Mouse (Mus musculus) testis, adult 2 months (tissue): ENCODE data around the gene Snapc2.

Experiments used
- CTCF ChIP-seq: fragments of 200-500 bp; IDR thresholded peaks from 2 replicates; pipeline ENCODE4 v1.5.1; 2012; ENCODE audit warnings: low read depth, mild to moderate bottlenecking, inconsistent platforms, low read length, moderate library complexity; ENCODE audit not compliant: control insufficient read depth, insufficient read depth, insufficient replicate concordance
- POLR2A ChIP-seq: fragments of 200-500 bp; IDR thresholded peaks from 2 replicates; pipeline ENCODE4 v1.6.1; 2012; ENCODE audit warnings: low read depth, mild to moderate bottlenecking, inconsistent platforms, low read length, moderate library complexity; ENCODE audit not compliant: control insufficient read depth

DNA sequence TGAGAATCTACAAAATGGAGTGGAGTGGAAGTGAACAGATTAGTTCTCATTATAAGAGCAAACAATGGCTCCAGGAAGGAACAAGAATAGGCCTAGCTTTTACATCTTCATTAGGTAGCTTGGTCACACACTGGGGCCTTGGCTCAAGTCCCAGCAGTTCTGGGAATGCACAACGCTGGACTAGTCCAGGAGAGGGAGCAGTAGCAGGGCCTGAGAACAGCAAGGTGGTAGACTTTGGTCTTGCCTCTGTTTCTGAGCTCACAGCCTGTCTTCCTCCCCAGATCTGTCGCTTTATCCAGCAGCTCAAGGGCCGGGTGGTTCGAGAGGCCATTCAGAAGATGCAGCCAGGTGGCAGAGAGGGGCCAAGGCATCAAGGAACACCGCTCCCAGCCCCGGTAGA is 1.1 kb downstream of the Snapc2 start:
- TF ChIP-seq POLR2A (no peak), CTCF (peak; percentile 34; the same call in 1 of the 2 replicates)
